Mouse (Mus musculus) spleen, adult 2 months (tissue): ENCODE measurements around the gene Polr2c.
"Not testable (repeated sequence)": the region's sequence is repeated elsewhere in the genome, so short reads cannot be mapped to it uniquely, and the experiment has no call there.

Experiments used
- CTCF ChIP-seq: fragments of 200-500 bp; IDR thresholded peaks from 2 replicates; pipeline ENCODE4 v1.5.1; 2011; ENCODE audit warnings: mild to moderate bottlenecking, inconsistent platforms; ENCODE audit not compliant: insufficient read depth, insufficient read length, insufficient replicate concordance; ENCODE audit errors: extremely low read depth
- POLR2A ChIP-seq: fragments of 200-500 bp; IDR thresholded peaks from 2 replicates; pipeline ENCODE4 v1.6.1; 2011; ENCODE audit warnings: low read depth, low read length, inconsistent platforms

GRCm38 (mm10) chr8:94835751-94836150, 21.5 kb upstream of the Polr2c start:
- TF ChIP-seq CTCF, POLR2A: not testable (repeated sequence)
